Mouse (Mus musculus): ENCODE data around the gene Znhit3.

DNA sequence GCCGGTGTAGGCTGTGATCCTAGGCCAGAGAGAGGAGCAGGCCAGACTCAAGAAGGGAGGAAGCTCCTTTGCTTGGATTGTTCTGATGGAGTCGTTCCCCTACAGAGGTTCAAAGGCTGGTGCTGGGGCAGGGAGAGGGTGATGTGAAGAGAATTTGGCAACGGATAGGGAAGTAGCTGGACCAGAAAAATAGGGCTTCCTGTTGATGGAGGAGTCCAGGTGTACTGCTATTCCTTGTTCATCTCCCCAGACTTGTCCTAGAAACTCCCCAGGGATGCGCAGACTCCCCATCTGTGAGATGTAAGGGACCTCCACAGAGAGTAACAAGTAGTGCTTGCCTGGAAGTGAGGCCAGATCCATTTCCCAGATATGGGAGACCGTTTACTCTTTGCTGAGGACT, 40.2 kb upstream of the Znhit3 start:
- TF ChIP-seq CTCF (IDR thresholded peaks at IDR 0.05; ENCODE audit: borderline replicate concordance, insufficient read depth, low read length) (no peak), POLR2A (IDR thresholded peaks at IDR 0.05; ENCODE audit: low read depth, low read length) (no peak)

Measured in embryonic fibroblast, embryonic 13.5 days (primary cell).